Mouse (Mus musculus) Patski (cell line): ENCODE data around the gene Slc13a4. TPM values are rescaled to one million over a fixed set of nuclear protein-coding genes. Genes with fewer than 3 reads are reported as not detected.

Source experiments
- ATAC-seq: fragments of 100-300 bp; one replicate; pipeline ENCODE4 v1.8.0; 2021
- CTCF ChIA-PET: fragments of 350-600 bp; sonication (Branson Sonifier 250); formaldehyde crosslinking; loops from one replicate; lab custom pipeline; 2022; ENCODE audit warnings: inconsistent platforms; lab: Charles Lee
- POLR2A ChIA-PET: fragments of 350-600 bp; sonication (Branson Sonifier 250); formaldehyde crosslinking; loops from one replicate; lab custom pipeline; 2022; ENCODE audit warnings: antibody characterized with exemption, inconsistent platforms; lab: Charles Lee
- DNase-seq: peaks from one replicate; pipeline ENCODE4 v3.0.0-alpha.2; 2011; ENCODE audit warnings: low read depth, low spot score
- H3K27me3 ChIP-seq: fragments of 371-371 bp; one replicate; pipeline ENCODE4 v1.5.1; 2021
- CTCF ChIP-seq: fragments of 100-300 bp; IDR thresholded peaks from one replicate; pipeline ENCODE4 v1.5.1; 2021
- in situ Hi-C: fragments of 300-500 bp; cut with MboI; formaldehyde crosslinking; loops from 3 replicates; pipeline ENCODE4 v1.11.1; 2018; ENCODE audit warnings: low pct_unique_long_range_greater_than_20kb, mixed read lengths
- polyA plus RNA-seq: library from polyadenylated mRNA; unstranded; gene quantifications from one replicate; pipeline ENCODE4 v1.2.3, GENCODE M21; 2021

Gene Slc13a4
- polyA plus RNA-seq, 1 experiment from 2014 or later: not detected

DNA sequence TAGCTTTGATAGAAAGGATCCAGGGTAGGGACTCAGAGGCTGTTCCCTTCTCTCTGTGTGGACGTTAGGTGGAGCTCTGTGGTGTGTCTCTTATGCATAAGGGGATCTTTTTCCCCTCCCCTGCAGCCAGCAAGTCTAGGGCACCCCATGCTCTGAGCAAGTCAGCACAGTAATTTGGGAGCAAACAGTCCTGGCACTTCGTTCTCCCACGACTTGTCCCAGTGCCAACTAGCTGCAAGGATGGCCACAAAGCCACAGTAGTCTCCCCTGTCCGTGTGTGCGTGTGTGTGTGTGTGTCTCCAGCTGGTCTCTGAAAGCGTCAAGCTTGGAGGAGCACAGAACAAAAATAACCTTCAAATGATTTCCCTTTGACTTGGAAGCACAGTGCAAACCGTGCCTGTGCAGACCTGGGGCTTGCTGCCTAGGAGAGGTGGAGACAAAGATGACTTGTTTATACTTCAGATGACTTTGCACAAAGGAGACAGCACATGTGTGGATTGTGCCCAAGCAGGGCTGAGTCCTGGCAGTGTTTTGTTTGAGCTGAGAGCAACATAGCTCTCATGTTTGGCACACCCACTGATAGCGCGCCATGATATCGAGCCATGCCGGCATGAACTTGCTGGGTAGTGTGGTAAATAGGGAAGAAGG lies 19.7 kb downstream of the Slc13a4 start:
- peak; percentile 91 for DNase-seq
- ATAC-seq: peak; percentile 91
- TF ChIP-seq CTCF: peak; percentile 58
- POLR2A ChIA-PET: interaction anchor here (1.2 kb wide), 1 partner anchor 90 kb away, joined by 3 read pairs; no protein-coding TSS in a partner anchor
- in situ Hi-C loops: loop anchor here (10.0 kb wide), 1 partner anchor 87 kb away; no protein-coding TSS in a partner anchor
- CTCF ChIA-PET: interaction anchor here (0.8 to 2.4 kb wide), 7 partner anchors 10 to 99 kb away, joined by 3 to 13 read pairs (median 5); no protein-coding TSS in a partner anchor
- no peaks in the 10 kb centered on the region for H3K27me3 ChIP-seq

DNA sequence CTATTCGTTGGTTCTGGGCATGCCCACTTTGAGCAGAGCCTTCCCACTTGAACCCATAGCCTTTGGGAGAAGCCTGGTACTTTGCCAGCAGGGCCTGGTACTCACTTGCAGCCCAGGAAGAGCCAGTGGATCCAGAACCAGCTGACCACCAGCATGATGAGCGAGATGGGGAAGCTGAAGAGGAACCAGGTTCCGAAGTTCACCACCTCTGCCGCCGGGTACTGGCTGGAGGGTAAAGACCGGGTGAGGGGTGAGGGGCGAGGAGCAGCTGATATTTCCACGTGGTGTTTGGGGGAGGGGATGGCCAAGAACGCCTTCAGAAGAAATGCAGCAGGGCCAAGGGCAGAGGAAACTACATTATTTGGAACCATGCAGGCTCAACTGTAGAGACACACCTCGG lies 28.6 kb downstream of the Slc13a4 start:
- no peaks in the 10 kb centered on the region for H3K27me3 ChIP-seq
- in situ Hi-C loops: no loop called here
- TF ChIP-seq CTCF: no peak
- DNase-seq: no peak
- ATAC-seq: no peak
- CTCF ChIA-PET: interaction anchor here (0.8 kb wide), 1 partner anchor 288 kb away, joined by 3 read pairs; no protein-coding TSS in a partner anchor
- POLR2A ChIA-PET: no interaction called here

DNA sequence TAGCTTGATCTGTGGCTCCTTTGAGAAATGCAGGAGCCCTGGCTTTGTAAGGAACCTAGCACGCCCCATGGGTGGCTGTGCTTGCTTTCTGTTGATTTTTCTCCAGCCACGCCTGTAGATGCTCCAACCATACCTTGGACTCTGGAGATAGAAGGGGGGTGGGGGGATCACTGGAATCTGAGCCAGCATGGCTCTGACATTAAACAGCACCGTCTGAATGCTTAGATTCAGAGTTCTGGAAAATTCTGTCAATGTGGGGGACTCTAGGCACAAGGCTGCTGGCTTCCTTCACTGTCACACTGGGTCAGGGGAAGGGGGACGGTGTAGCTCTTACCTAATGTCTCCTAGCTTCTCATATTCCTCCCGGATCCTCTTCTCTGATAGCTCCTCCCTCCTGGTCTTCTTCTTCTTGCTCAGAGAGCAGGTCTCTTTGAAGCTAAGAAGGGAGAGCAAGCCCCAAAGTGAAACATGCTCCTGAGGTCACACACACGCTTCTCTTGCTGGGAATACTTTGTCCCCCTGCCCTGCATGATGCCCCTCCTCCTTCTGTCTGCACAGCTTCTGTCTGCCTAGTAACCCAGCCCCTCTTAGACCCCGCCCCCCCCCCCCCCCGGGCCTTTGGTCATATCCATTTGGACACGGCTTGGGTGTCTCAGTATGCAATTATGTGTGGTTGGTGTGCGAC lies 29.9 kb downstream of the Slc13a4 start:
- ChIA-PET POLR2A (no interaction called here), CTCF (no interaction called here)
- no peaks in the 10 kb centered on the region for H3K27me3 ChIP-seq
- DNase-seq (no peak), ATAC-seq (no peak)
- TF ChIP-seq CTCF: no peak
- in situ Hi-C loops: no loop called here

DNA sequence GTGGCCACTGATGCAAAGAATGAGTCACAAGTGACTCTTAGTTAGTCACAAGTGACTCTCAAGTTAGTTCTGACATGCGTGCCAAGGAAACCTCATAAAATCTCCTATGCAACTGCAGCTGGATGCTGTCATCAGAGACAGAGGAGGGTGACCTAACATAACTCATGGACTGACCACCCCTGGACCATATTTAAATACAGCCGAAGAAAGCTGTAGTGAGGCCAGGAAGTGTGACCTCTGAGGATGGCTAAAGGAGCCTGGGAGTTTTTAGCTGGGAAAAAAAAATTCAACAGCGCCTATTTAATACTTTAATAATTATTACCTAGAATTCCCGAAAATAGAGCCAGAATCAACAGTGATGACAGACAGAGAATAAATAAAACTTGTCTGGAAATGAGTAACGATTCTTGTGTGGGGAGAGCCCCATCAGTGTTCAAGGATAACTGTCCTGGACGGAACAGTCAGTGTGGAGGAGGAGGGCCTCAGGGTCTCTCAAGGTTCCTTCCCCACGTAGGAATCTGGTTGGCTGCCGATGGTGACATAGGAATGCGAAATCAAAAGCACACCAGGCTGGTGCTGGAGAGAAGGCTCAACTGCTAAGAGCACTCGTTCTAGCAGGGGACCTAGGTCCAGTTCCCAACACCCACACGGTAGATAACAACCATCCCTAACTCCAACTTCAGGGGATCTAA lies 34.4 kb downstream of the Slc13a4 start:
- POLR2A ChIA-PET: no interaction called here
- in situ Hi-C loops: no loop called here
- TF ChIP-seq CTCF: no peak
- ATAC-seq: peak; percentile 85
- CTCF ChIA-PET: interaction anchor here (1.1 kb wide), 1 partner anchor 9 kb away, joined by 4 read pairs; no protein-coding TSS in a partner anchor
- no peaks in the 10 kb centered on the region for H3K27me3 ChIP-seq
- DNase-seq: peak; percentile 84

DNA sequence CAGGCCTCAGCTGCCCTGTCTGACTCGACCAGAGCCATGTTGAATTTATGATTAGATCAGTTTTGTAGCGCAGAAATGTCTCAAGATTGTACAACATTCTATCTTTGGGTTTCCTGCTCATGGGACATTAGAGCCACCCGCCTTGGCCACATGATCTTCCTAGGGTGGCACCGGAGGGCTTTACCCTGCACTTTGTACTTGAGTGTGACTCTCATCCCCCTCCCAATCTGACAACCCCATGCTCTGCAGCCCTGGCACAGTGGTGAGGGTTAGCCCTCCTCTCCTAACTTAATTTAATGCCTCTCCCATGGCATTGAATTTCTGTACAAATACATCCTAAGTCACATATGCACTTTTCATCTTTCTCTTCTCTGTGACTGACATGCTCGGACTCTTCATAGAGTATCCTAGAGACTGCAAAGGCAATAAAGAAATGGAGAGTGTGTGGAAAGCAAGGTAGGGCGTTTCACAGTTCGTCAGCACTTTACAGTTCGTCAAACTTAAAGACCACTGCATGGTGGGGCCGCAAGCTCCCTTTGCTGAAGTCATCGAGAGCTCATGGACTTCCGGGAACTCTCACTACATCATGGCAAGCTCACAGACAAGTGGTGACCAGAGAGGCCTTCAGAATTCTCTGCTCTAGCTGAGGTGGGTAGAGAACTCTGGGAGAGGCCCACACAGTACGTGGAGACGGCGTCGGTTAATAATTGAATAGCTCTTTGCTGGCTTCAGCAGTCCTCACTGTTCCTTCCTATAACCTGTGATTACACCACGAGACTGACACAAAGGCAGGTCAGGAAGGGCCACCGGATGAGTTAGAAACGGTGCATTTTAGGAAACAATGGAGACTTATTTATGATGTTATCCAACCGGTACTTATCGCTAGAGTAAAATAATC lies 35.8 kb downstream of the Slc13a4 start:
- DNase-seq (no peak), ATAC-seq (no peak)
- TF ChIP-seq CTCF: no peak
- no peaks in the 10 kb centered on the region for H3K27me3 ChIP-seq
- in situ Hi-C loops: no loop called here
- ChIA-PET POLR2A (no interaction called here), CTCF (interaction anchor here (0.8 to 1.3 kb wide), 3 partner anchors 11 to 295 kb away, joined by 3 to 6 read pairs (median 4); no protein-coding TSS in a partner anchor)

DNA sequence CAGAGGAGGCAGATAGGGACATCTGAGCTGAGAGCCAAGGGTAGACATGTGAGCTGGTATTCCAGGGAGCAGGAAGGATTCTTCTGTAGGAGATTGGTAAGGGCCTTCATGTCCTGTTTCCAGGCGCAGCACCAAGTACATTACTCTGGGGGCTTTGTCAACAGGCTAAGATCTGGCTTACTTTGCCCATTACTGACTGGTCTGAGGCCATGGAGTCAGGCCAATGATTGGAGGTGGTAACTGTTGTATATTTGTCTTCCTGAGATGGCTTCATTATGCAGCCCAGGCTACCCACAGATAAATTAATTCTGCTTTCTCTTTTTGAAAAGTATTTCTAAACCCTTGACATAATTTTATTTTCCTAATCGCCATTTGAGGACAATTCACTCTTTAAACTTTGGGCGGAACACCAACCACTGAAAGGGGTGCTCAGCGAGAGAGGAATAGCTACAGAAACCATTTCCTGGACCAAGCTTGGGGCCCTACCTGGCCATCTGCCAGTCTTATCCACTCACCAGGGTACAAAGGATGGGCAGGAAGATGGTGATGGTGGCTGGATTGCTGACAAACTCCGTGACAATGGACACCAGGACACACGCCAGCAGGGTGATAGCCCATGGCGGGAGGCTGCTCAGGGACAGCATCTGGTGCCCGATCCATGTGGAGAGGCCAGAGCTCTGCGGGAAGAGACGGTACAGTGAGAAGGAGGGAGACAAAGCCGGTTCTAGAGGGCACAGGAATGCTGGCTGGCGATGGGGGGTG lies 36.7 kb downstream of the Slc13a4 start:
- no peak for TF ChIP-seq CTCF
- ChIA-PET CTCF (interaction anchor here (0.8 to 1.3 kb wide), 3 partner anchors 10 to 47 kb away, joined by 3 to 6 read pairs (median 3); no protein-coding TSS in a partner anchor), POLR2A (no interaction called here)
- no peak for DNase-seq
- no peaks in the 10 kb centered on the region for H3K27me3 ChIP-seq
- in situ Hi-C loops: no loop called here
- no peak for ATAC-seq

DNA sequence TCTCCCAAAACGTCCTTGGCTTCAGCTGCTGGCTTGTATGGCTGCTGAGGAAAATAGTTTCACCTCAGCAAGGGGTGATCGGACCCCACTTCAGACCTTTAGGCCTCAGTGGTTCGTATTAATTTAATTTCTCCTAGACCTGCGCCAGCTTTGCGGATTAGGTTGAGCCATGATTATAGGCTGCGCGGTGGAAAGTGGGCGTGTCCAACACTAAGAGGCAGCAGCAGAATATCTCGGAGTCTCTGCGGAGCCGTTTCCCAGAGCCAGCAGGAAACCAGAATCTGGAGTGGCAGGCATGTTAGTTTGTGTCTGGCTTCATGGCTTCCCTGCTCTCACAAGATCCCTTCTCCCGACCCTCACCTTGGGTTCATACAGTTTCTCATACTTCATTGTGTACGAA lies 38.3 kb downstream of the Slc13a4 start:
- in situ Hi-C loops: no loop called here
- ATAC-seq (no peak), DNase-seq (no peak)
- POLR2A ChIA-PET: interaction anchor here (0.8 kb wide), 1 partner anchor 9 kb away, joined by 3 read pairs; no protein-coding TSS in a partner anchor
- H3K27me3 ChIP-seq: no peaks in the 10 kb centered on the region
- TF ChIP-seq CTCF: no peak
- CTCF ChIA-PET: interaction anchor here (1.4 kb wide), 1 partner anchor 10 kb away, joined by 3 read pairs; no protein-coding TSS in a partner anchor

DNA sequence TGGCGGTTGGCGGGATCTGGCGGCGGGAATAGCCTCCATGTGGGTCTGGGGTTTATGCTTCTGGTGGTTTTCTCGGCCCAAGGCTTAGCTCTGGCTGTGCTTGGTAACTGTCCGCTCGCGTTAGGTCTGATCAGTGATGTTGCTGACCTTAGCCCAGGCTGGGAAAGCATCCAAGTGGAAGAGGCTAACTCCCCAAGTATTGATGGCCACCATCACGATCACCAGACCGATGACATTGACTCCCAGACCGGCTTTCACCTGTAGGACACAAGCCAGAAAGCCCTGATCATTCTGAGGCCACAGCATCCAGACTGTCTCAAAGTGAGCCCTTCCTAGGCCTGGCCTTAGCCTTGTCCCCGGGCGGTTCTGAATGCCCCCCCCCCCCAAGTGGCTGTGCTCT lies 39.2 kb downstream of the Slc13a4 start:
- H3K27me3 ChIP-seq: no peaks in the 10 kb centered on the region
- ATAC-seq: no peak
- in situ Hi-C loops: no loop called here
- TF ChIP-seq CTCF: no peak
- ChIA-PET POLR2A (no interaction called here), CTCF (interaction anchor here (1.4 to 1.8 kb wide), 3 partner anchors 9 to 19 kb away, joined by 3 to 7 read pairs (median 5); no protein-coding TSS in a partner anchor)
- DNase-seq: no peak
